Mouse (Mus musculus): ENCODE measurements around the gene Osbpl10. TPM values are rescaled to one million over a fixed set of nuclear protein-coding genes. Genes with fewer than 3 reads are reported as not detected.

Gene Osbpl10
- polyA plus RNA-seq, 1 experiment from 2014 or later: 2.6 TPM

GRCm38 (mm10) chr9:115274806-115275205, 296.4 kb downstream of the Osbpl10 start:
- Histone ChIP-seq H3K27me3 (ENCODE audit: control insufficient read depth, insufficient read depth, low read length) (no peaks in the 10 kb centered on the region), H3K4me1 (ENCODE audit: control insufficient read depth, insufficient read depth, low read length) (no peaks in the 10 kb centered on the region), H3K36me3 (ENCODE audit: control insufficient read depth, insufficient read depth, low read length) (peaks cover 42% of the 10 kb centered on the region), H3K4me3 (ENCODE audit: low read length) (no peak overlapping the region), H3K4me2 (replicated peaks; ENCODE audit: low read depth, low read length) (no peak overlapping the region), H3K9me3 (ENCODE audit: control insufficient read depth, low read length) (no peaks in the 10 kb centered on the region), H3K27ac (ENCODE audit: low read depth, low read length) (no peak overlapping the region), H3K9ac (ENCODE audit: low read depth, low read length) (no peak overlapping the region)
- ATAC-seq (ENCODE audit: low FRiP score, low TSS enrichment): no peak
- 90% methylated on average over 6 of the region's 6 CpGs for WGBS

GRCm38 (mm10) chr9:115278641-115279040, 300.3 kb downstream of the Osbpl10 start:
- no peak overlapping the region for H3K4me3 ChIP-seq (ENCODE audit: low read length)
- no peaks in the 10 kb centered on the region for H3K9me3 ChIP-seq (ENCODE audit: control insufficient read depth, low read length)
- no peak overlapping the region for H3K27ac ChIP-seq (ENCODE audit: low read depth, low read length)
- no peak for ATAC-seq (ENCODE audit: low FRiP score, low TSS enrichment)
- 88% methylated on average over 1 of the region's 1 CpGs for WGBS
- 0 out of 2 replicates have a peak, but pooled peaks cover 2% of the 10 kb centered on the region for H3K4me1 ChIP-seq (ENCODE audit: control insufficient read depth, insufficient read depth, low read length)
- no peak overlapping the region for H3K4me2 ChIP-seq (replicated peaks; ENCODE audit: low read depth, low read length)
- H3K27me3 ChIP-seq (ENCODE audit: control insufficient read depth, insufficient read depth, low read length): no peaks in the 10 kb centered on the region
- H3K9ac ChIP-seq (ENCODE audit: low read depth, low read length): no peak overlapping the region
- H3K36me3 ChIP-seq (ENCODE audit: control insufficient read depth, insufficient read depth, low read length): peaks cover 41% of the 10 kb centered on the region

Other genes with a start within 250 kb of the Osbpl10 start
- gene Cmtm6, start 247.5 kb upstream of the Osbpl10 start, polyA plus RNA-seq (2014; fragmentation: Nextera tagmentation; extraction: Ambion mirVana): 25.0 and 53.0 TPM in 2 replicates
- 92.7 and 108 TPM in 2 replicates for gene Cmtm7, start 196.7 kb upstream of the Osbpl10 start, polyA plus RNA-seq (2014; fragmentation: Nextera tagmentation; extraction: Ambion mirVana)
- gene Cmtm8, start 134.4 kb upstream of the Osbpl10 start, polyA plus RNA-seq (2014; fragmentation: Nextera tagmentation; extraction: Ambion mirVana): 36.0 and 43.0 TPM in 2 replicates
- gene Gpd1l, start 44.6 kb upstream of the Osbpl10 start, polyA plus RNA-seq (2014; fragmentation: Nextera tagmentation; extraction: Ambion mirVana): 6.6 and 15.2 TPM in 2 replicates
- 479 and 639 TPM in 2 replicates for gene Rps27rt, start 4.2 kb downstream of the Osbpl10 start, polyA plus RNA-seq (2014; fragmentation: Nextera tagmentation; extraction: Ambion mirVana)

Measured in kidney, embryonic 14.5 days (tissue).